Comparison of ENCODE assay signal across 10 mouse cellular contexts in the genomic region with DNA sequence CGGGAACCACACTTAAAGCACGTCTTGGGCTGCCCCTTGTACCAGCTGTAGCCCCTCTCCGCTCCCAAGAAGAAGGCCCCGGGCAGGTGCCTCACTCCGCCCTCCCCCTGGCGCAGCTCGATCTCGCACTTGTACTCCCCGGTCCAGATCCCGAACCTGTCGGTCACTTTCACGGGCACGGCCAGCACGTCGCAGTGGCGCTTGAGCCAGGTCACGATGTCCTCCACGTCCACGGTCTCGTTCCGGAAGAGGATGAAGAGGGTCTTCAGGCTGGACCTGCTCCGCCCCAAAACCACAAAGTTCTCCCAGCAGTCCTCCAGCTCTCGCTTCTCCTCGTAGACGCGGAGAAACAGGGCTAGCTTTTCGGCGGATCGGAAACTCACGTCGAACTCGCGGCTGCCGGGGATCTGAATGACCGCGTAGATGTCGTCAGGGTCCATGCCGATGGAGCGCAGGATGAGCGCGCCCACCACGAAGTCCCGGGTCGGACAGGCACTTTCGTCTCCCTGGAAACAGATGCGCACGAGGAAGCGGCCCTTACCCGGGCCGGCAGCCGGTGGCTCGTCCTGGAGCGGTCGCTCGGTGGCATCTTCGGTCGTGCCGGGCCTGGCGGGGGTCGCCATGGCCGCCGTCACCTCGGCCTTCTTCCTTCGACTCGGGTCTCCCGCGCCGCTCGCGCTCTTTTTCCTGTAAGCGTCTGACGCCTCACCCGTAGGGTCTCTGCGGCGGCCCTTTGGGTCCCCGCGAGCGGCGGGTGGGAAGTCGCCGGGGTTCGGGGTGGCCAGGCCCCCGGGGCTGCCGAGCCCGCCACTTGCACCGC. TPM values are rescaled to one million over a fixed set of nuclear protein-coding genes. Genes with fewer than 3 reads are reported as not detected.
DNase-seq lines count a peak whose midpoint lies in the region; ATAC-seq and TF ChIP-seq lines count a peak whose summit lies in the region.
"Had no signal": no experiment of that assay in that cellular context is flagged by ENCODE, and none has a peak within 500 bp of the region (broad histone marks: within the 10 kb centered on the region; RNA-seq: fewer than 3 reads in every experiment).

No protein-coding gene starts in this region.

- under 1% methylated on average over 76 of the region's 86 CpGs for WGBS in hindbrain, embryonic 14.5 days
- 3% methylated on average over 86 of the region's 86 CpGs for WGBS in liver, adult 2 months

- H3K4me3 ChIP-seq in hindbrain, embryonic 14.5 days (replicated peaks; ENCODE audit: low read length) = peak overlapping the region; percentile 90
- peak overlapping the region; percentile 80 for H3K4me3 ChIP-seq in liver, adult 2 months (ENCODE audit: insufficient read depth, low read depth, low read length)

- peak; percentile 11 to 32 for DNase-seq in left cerebral cortex, adult 18-20 months (ENCODE audit: low spot score in 2 of 2)
- DNase-seq in left cerebral cortex, adult 11 months (ENCODE audit: low spot score) = no peak
- DNase-seq in hindbrain, embryonic 14.5 days (ENCODE audit: low spot score) = no peak
- no peak for DNase-seq in liver, adult 2 months (ENCODE audit: extremely low read depth, low read depth, low spot score)
- peak; percentile 26 for DNase-seq in naive thymus-derived CD4-positive, alpha-beta T cell, adult 2 months (ENCODE audit: low read depth)
- peak; percentile 64 for DNase-seq in yolk sac, embryonic 10.5 days (ENCODE audit: low spot score)

- TF ChIP-seq CTCF in liver, adult 2 months (IDR thresholded peaks at IDR 0.05; ENCODE audit: low read depth, low read length) = no peak

- ATAC-seq in activated CD4-positive, CD25-positive, alpha-beta regulatory T cell, adult 4 months = peak; percentile 32
- peak; percentile 51; the same call in 1 of the 2 replicates for ATAC-seq in erythroblast, adult 5-6 weeks (replicated peaks; ENCODE audit: low FRiP score, poor library complexity, severe bottlenecking)
- peak; percentile 16; the same call in 1 of the 2 replicates for ATAC-seq in hindbrain, embryonic 14.5 days (ENCODE audit: low FRiP score)

- no peak for TF ChIP-seq POLR2A in liver, adult 2 months (IDR thresholded peaks at IDR 0.05; ENCODE audit: extremely low read depth, insufficient read depth, low read length)

- H3K9ac ChIP-seq in hindbrain, embryonic 14.5 days = peak overlapping the region; percentile 86
- peak overlapping the region; percentile 85 for H3K9ac ChIP-seq in liver, adult 2 months (ENCODE audit: low read depth, low read length)

- peak overlapping the region; percentile 98 for H3K4me2 ChIP-seq in hindbrain, embryonic 14.5 days (replicated peaks)

- peaks cover 4% of the 10 kb centered on the region; the same call in 1 of the 2 replicates for H3K9me3 ChIP-seq in hindbrain, embryonic 14.5 days (ENCODE audit: control insufficient read depth, low read length)

- peaks cover 34% of the 10 kb centered on the region for H3K4me1 ChIP-seq in hindbrain, embryonic 14.5 days (replicated peaks; ENCODE audit: control insufficient read depth, insufficient read depth, low read length)
- no peaks in the 10 kb centered on the region for H3K4me1 ChIP-seq in liver, adult 2 months (ENCODE audit: control insufficient read depth, insufficient read depth, low read length)

- no peaks in the 10 kb centered on the region for H3K27me3 ChIP-seq in hindbrain, embryonic 14.5 days (ENCODE audit: control insufficient read depth, insufficient read depth, low read length)
- H3K27me3 ChIP-seq in liver, adult 2 months (ENCODE audit: control insufficient read depth, insufficient read depth, low read length) = peaks cover 4% of the 10 kb centered on the region; the same call in 1 of the 2 replicates

- H3K27ac ChIP-seq in hindbrain, embryonic 14.5 days = peak overlapping the region; percentile 92
- no peak overlapping the region for H3K27ac ChIP-seq in liver, adult 2 months (replicated peaks; ENCODE audit: insufficient read depth, low read depth, low read length)

- no peaks in the 10 kb centered on the region for H3K79me2 ChIP-seq in liver, adult 2 months (ENCODE audit: control insufficient read depth, insufficient read depth, low read length)

- H3K36me3 ChIP-seq in hindbrain, embryonic 14.5 days (replicated peaks; ENCODE audit: control insufficient read depth, insufficient read depth) = no peaks in the 10 kb centered on the region
- H3K36me3 ChIP-seq in liver, adult 2 months (ENCODE audit: control insufficient read depth, insufficient read depth, low read length) = no peaks in the 10 kb centered on the region

RNA-seq across cellular contexts. Expression of gene Zcchc3, which starts 0.9 kb away (rescaled TPM):
- 1 to 10 TPM; 9.4 TPM for total RNA-seq in left cerebral cortex, adult 18-20 months (2021)
- polyA plus RNA-seq in activated CD4-positive, CD25-positive, alpha-beta regulatory T cell, adult 4 months (2017; shearing (Covaris generic)) = under 1 TPM; 0.70 to 0.74 TPM
- 0.58 and 2.3 TPM in 2 replicates for total RNA-seq in erythroblast, adult 5-6 weeks (2015; ENCODE audit: low replicate concordance)
- total RNA-seq in erythroblast, adult 5-6 weeks (2017; ENCODE audit: low replicate concordance) = 0.84 and 1.2 TPM in 2 replicates
- polyA plus RNA-seq in hindbrain, embryonic 14.5 days (2014; fragmentation: Nextera tagmentation; extraction: Ambion mirVana) = 16.5 and 17.2 TPM in 2 replicates
- total RNA-seq in liver, adult 2 months (2014; rRNA removed) = 0.37 and 0.47 TPM in 2 replicates
- polyA plus RNA-seq in liver, adult 2 months (2012; rRNA removed) = 0.40 and 0.44 TPM in 2 replicates

RNA-seq across cellular contexts. Expression of gene 6820408C15Rik, which starts 1.4 kb away (rescaled TPM):
- total RNA-seq in left cerebral cortex, adult 18-20 months (2021) = 1 to 10 TPM; 1.6 to 2.1 TPM
- polyA plus RNA-seq in activated CD4-positive, CD25-positive, alpha-beta regulatory T cell, adult 4 months (2017; shearing (Covaris generic)) = not detected
- not detected in 2 replicates for total RNA-seq in erythroblast, adult 5-6 weeks (2015; ENCODE audit: low replicate concordance)
- not detected in 2 replicates for total RNA-seq in erythroblast, adult 5-6 weeks (2017; ENCODE audit: low replicate concordance)
- 2.5 and 3.8 TPM in 2 replicates for polyA plus RNA-seq in hindbrain, embryonic 14.5 days (2014; fragmentation: Nextera tagmentation; extraction: Ambion mirVana)
- total RNA-seq in liver, adult 2 months (2014; rRNA removed) = not detected in 2 replicates
- not detected in 2 replicates for polyA plus RNA-seq in liver, adult 2 months (2012; rRNA removed)

RNA-seq across cellular contexts. Expression of gene Sox12, which starts 16.1 kb away (rescaled TPM):
- total RNA-seq in left cerebral cortex, adult 18-20 months (2021) = 10 to 100 TPM; 11.8 to 15.9 TPM
- polyA plus RNA-seq in activated CD4-positive, CD25-positive, alpha-beta regulatory T cell, adult 4 months (2017; shearing (Covaris generic)) = under 1 TPM; 0.30 to 0.33 TPM
- total RNA-seq in erythroblast, adult 5-6 weeks (2015; ENCODE audit: low replicate concordance) = 2.3 and 2.5 TPM in 2 replicates
- total RNA-seq in erythroblast, adult 5-6 weeks (2017; ENCODE audit: low replicate concordance) = 0.42 and 1.2 TPM in 2 replicates
- 18.8 and 19.5 TPM in 2 replicates for polyA plus RNA-seq in hindbrain, embryonic 14.5 days (2014; fragmentation: Nextera tagmentation; extraction: Ambion mirVana)
- total RNA-seq in liver, adult 2 months (2014; rRNA removed) = 0.18 and 0.40 TPM in 2 replicates
- 1.7 and 1.9 TPM in 2 replicates for polyA plus RNA-seq in liver, adult 2 months (2012; rRNA removed)

RNA-seq across cellular contexts. Expression of gene Nrsn2, which starts 37.5 kb away (rescaled TPM):
- total RNA-seq in left cerebral cortex, adult 18-20 months (2021) = 100 to 1,000 TPM in 1 of 2 experiments, 10 to 100 TPM in 1; 96.7 to 104 TPM
- polyA plus RNA-seq in activated CD4-positive, CD25-positive, alpha-beta regulatory T cell, adult 4 months (2017; shearing (Covaris generic)) = not detected
- total RNA-seq in erythroblast, adult 5-6 weeks (2015; ENCODE audit: low replicate concordance) = not detected in 2 replicates
- total RNA-seq in erythroblast, adult 5-6 weeks (2017; ENCODE audit: low replicate concordance) = not detected in 2 replicates
- polyA plus RNA-seq in hindbrain, embryonic 14.5 days (2014; fragmentation: Nextera tagmentation; extraction: Ambion mirVana) = 48.0 and 56.9 TPM in 2 replicates
- not detected in 2 replicates for total RNA-seq in liver, adult 2 months (2014; rRNA removed)
- not detected in 2 replicates for polyA plus RNA-seq in liver, adult 2 months (2012; rRNA removed)

RNA-seq across cellular contexts. Expression of gene Defb23, which starts 50.4 kb away (rescaled TPM):
- total RNA-seq in left cerebral cortex, adult 18-20 months (2021) = not detected
- polyA plus RNA-seq in activated CD4-positive, CD25-positive, alpha-beta regulatory T cell, adult 4 months (2017; shearing (Covaris generic)) = not detected
- not detected in 2 replicates for total RNA-seq in erythroblast, adult 5-6 weeks (2015; ENCODE audit: low replicate concordance)
- total RNA-seq in erythroblast, adult 5-6 weeks (2017; ENCODE audit: low replicate concordance) = not detected in 2 replicates
- not detected in 2 replicates for polyA plus RNA-seq in hindbrain, embryonic 14.5 days (2014; fragmentation: Nextera tagmentation; extraction: Ambion mirVana)
- total RNA-seq in liver, adult 2 months (2014; rRNA removed) = not detected in 2 replicates
- not detected in 2 replicates for polyA plus RNA-seq in liver, adult 2 months (2012; rRNA removed)
- total RNA-seq: adrenal gland, adult 18-20 months; left cerebral cortex, adult 8-10 months had no signal

Comparison
In these comparisons a context has a peak if more than half of its experiments do, and no peak if none do; other contexts are left out.
1. DNase-seq: peak in left cerebral cortex, adult 18-20 months (2 of 2), naive thymus-derived CD4-positive, alpha-beta T cell, adult 2 months (single experiment) and yolk sac, embryonic 10.5 days (single experiment); none in left cerebral cortex, adult 11 months (single experiment), hindbrain, embryonic 14.5 days (single experiment) and liver, adult 2 months (single experiment).
2. Peak in every context shown above with its lines, with median percentiles within 50 percentile points of each other: ATAC-seq.